Mouse (Mus musculus) thymus, adult 2 months (tissue): ENCODE data around the gene Gsx1. TPM values are rescaled to one million over a fixed set of nuclear protein-coding genes. Genes with fewer than 3 reads are reported as not detected.

Experiments
- DNase-seq: peaks from one replicate; pipeline ENCODE4 v3.0.0; 2021
- H3K27ac ChIP-seq: fragments of 200-500 bp; 2 replicates; pipeline ENCODE4 v1.5.1; 2012; ENCODE audit warnings: low read length, control low read depth; ENCODE audit not compliant: control insufficient read depth, insufficient read depth
- H3K27me3 ChIP-seq: fragments of 200-500 bp; 2 replicates; pipeline ENCODE4 v1.6.1; 2012; ENCODE audit warnings: mild to moderate bottlenecking, low read length, moderate library complexity, mixed read lengths; ENCODE audit not compliant: control insufficient read depth, insufficient read depth
- H3K36me3 ChIP-seq: fragments of 200-500 bp; 2 replicates; pipeline ENCODE4 v1.6.1; 2012; ENCODE audit warnings: mild to moderate bottlenecking, low read length, moderate library complexity; ENCODE audit not compliant: control insufficient read depth, insufficient read depth
- H3K4me1 ChIP-seq: fragments of 200-500 bp; replicated peaks from 2 replicates; pipeline ENCODE4 v1.6.1; 2012; ENCODE audit warnings: low read length; ENCODE audit not compliant: control insufficient read depth, insufficient read depth
- H3K4me3 ChIP-seq: fragments of 200-500 bp; 2 replicates; pipeline ENCODE4 v1.5.1; 2012; ENCODE audit warnings: mild to moderate bottlenecking, low read length, control low read depth, moderate library complexity; ENCODE audit not compliant: control insufficient read depth, insufficient read depth
- CTCF ChIP-seq: fragments of 200-500 bp; IDR thresholded peaks from 2 replicates; pipeline ENCODE4 v1.5.1; 2012; ENCODE audit warnings: mild to moderate bottlenecking, control low read depth, low read length, moderate library complexity, borderline replicate concordance; ENCODE audit not compliant: control insufficient read depth, poor library complexity, insufficient read depth; ENCODE audit errors: extremely low read depth
- POLR2A ChIP-seq: fragments of 200-500 bp; IDR thresholded peaks from 2 replicates; pipeline ENCODE4 v1.6.1; 2012; ENCODE audit warnings: mild to moderate bottlenecking, low read length, control low read depth, moderate library complexity; ENCODE audit not compliant: control insufficient read depth, poor library complexity, insufficient read depth; ENCODE audit errors: extremely low read depth
- WGBS: fragments of 180-500 bp; shearing (Covaris S2); methylation state at CpG from one replicate; pipeline ENCODE4 v1.1.7; 2018; 5-methylcytosine and 5-hydroxymethylcytosine counted together
- polyA plus RNA-seq: library from polyadenylated mRNA; depleted of rRNA; stranded (reverse); fragments of >200 nt; gene quantifications from 2 replicates; pipeline ENCODE4 v1.2.3, GENCODE M21; 2012; rRNA removed

Gsx1 gene
- polyA plus RNA-seq, result not detected in 2 replicates

DNA sequence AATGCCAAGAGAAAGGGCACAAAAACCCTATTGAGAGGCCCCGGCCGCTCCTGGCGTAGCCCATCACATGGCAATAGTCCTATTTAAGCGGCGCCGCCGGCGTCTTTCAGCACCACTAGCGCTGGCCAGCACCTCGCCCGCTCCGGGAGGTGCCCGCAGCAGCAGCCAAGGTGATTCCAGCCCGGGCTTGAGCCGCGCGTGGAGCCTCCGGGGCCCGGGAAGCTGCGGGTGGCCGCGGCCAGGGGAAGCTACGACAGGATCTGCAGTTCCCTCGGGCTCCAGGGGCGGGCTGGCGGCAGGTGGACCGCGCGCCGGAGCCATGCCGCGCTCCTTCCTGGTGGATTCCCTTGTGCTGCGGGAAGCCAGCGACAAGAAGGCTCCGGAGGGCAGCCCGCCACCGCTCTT lies at the start of gene Gsx1:
Gsx1 (plus strand) TSS at position 126 of the 405 bp plus-strand sequence.
- 1% methylated on average over 36 of the region's 37 CpGs for WGBS

GRCm38 (mm10) chr5:147147340-147147739 lies 41.2 kb upstream of the Gsx1 start:
- no peaks in the 10 kb centered on the region for H3K27me3 ChIP-seq
- no peaks in the 10 kb centered on the region for H3K4me1 ChIP-seq
- TF ChIP-seq POLR2A, result no peak
- TF ChIP-seq CTCF, result no peak
- no peak overlapping the region for H3K27ac ChIP-seq
- peak; percentile 29 for DNase-seq
- H3K36me3 ChIP-seq, result no peaks in the 10 kb centered on the region
- H3K4me3 ChIP-seq, result no peak overlapping the region

More for the DNA sequence above, at the start of gene Gsx1:
- DNase-seq, result no peak
- H3K27me3 ChIP-seq, result peaks cover 29% of the 10 kb centered on the region
- no peaks in the 10 kb centered on the region for H3K4me1 ChIP-seq
- no peak within 1 kb of the TSS for H3K4me3 ChIP-seq
- H3K36me3 ChIP-seq, result no peaks in the 10 kb centered on the region
- TF ChIP-seq POLR2A (no peak), CTCF (no peak)
- no peak within 1 kb of the TSS for H3K27ac ChIP-seq

DNA sequence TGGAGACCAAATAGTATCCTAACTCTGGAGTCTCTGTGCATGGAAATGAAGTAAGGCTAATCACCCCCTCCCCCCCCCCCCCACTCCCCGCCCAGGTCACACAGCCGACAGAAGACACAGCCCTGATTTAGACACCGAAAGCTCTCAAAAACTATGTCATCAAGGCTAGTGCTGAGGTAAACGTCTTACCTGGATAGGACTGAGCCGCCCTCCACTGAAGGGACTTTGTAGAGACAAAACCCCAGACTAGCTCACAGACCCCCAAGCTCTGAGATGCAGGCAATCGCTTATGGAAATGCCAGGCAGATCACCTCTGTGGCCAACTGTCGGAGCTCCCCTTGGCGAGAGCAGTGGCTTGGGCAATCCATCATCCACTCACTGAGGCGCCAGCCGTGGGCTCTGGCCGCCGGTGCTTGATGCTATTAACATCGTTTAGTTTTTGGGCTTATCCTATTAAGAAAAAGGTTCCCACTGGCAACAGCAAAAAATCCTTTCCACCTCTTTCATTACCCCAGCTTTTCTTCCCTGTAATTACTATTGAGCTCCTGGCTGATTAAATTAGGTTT lies 33.6 kb upstream of the Gsx1 start:
- peaks cover 2% of the 10 kb centered on the region; the same call in 1 of the 2 replicates for H3K27me3 ChIP-seq
- TF ChIP-seq CTCF (no peak), POLR2A (no peak)
- DNase-seq, result no peak
- H3K36me3 ChIP-seq, result no peaks in the 10 kb centered on the region
- WGBS, result 45% methylated on average over 13 of the region's 13 CpGs
- no peak overlapping the region for H3K4me3 ChIP-seq
- no peak overlapping the region for H3K27ac ChIP-seq
- H3K4me1 ChIP-seq, result peaks cover 3% of the 10 kb centered on the region; the same call in 1 of the 2 replicates

DNA sequence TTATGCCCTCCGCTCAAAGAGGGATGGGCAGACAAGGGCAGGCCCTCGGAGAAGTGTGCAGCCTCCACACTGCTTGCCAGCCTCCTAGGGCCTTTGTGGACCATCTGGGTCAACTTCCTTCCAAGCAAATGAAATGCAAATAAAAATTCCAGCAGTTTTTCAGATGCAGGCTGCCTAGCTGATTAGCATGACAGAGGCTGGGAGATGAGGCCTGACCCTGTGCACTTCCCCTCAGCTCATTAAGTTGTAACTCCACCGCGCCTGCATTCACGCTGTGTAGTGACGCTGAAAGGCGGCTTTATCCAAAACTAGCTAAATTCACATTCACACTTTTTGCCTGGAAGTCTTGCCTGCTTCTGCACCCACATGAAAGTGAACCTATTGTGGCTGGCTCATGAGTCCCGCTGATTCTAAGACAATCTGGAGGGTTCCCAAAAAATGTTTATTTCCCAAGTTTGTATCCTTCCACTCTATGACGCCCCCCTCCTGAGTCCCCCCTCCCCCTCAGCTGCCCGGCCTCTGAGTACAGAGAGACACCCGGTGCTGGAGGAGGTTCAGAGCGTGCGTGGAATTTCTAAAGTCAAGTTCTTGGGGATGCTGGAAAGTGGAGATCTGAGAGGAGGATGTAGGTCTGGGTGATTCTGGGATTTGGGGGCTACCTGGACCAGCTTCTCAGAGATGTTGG lies 32.9 kb upstream of the Gsx1 start:
- TF ChIP-seq CTCF (no peak), POLR2A (no peak)
- no peak for DNase-seq
- H3K27me3 ChIP-seq, result peaks cover 2% of the 10 kb centered on the region; the same call in 1 of the 2 replicates
- 42% methylated on average over 13 of the region's 13 CpGs for WGBS
- H3K36me3 ChIP-seq, result no peaks in the 10 kb centered on the region
- H3K4me3 ChIP-seq, result no peak overlapping the region
- H3K27ac ChIP-seq, result no peak overlapping the region
- peaks cover 3% of the 10 kb centered on the region; the same call in 1 of the 2 replicates for H3K4me1 ChIP-seq

GRCm38 (mm10) chr5:147156376-147156775 lies 32.1 kb upstream of the Gsx1 start:
- no peaks in the 10 kb centered on the region for H3K36me3 ChIP-seq
- 48% methylated on average over 3 of the region's 3 CpGs for WGBS
- peaks cover 3% of the 10 kb centered on the region; the same call in 1 of the 2 replicates for H3K4me1 ChIP-seq
- H3K27me3 ChIP-seq, result peaks cover 2% of the 10 kb centered on the region; the same call in 1 of the 2 replicates
- H3K27ac ChIP-seq, result no peak overlapping the region
- H3K4me3 ChIP-seq, result no peak overlapping the region
- no peak for DNase-seq
- no peak for TF ChIP-seq CTCF

DNA sequence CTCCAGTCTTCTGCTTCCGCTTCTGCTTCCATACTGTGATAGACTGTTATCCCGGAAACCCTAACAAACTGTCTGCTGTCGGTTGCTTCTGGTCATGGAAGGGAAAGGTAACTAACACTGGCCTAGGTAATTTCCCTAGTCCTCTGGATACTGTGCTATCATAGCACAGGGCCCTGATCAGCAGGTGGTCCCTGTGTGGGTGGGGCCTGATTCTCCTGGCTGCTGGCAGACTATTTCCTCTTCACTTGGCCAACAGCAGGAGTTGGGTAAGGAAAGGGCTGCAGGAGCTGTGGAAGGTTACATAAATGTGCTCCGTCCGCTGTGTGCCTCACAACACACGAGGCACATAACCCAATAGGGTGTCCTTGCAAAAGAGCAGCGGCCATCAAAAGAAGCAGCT lies 31.1 kb upstream of the Gsx1 start:
- H3K36me3 ChIP-seq, result no peaks in the 10 kb centered on the region
- H3K27ac ChIP-seq, result no peak overlapping the region
- H3K4me3 ChIP-seq, result no peak overlapping the region
- H3K27me3 ChIP-seq, result peaks cover 2% of the 10 kb centered on the region; the same call in 1 of the 2 replicates
- 81% methylated on average over 7 of the region's 7 CpGs for WGBS
- H3K4me1 ChIP-seq, result peaks cover 3% of the 10 kb centered on the region; the same call in 1 of the 2 replicates
- TF ChIP-seq POLR2A, result no peak
- no peak for TF ChIP-seq CTCF
- no peak for DNase-seq
